Mouse (Mus musculus) midbrain, embryonic 12.5 days (tissue): ENCODE measurements around the gene Aen. TPM values are rescaled to one million over a fixed set of nuclear protein-coding genes. Genes with fewer than 3 reads are reported as not detected.

ENCODE experiments used
- ATAC-seq: fragments of 200-750 bp; cut with Nextera tagmentation; 2 replicates; pipeline ENCODE4 v1.8.0; 2017; ENCODE audit warnings: low read depth, moderate TSS enrichment, moderate library complexity; ENCODE audit not compliant: low FRiP score
- H3K27ac ChIP-seq: fragments of 300-500 bp; sonication (generic); replicated peaks from 2 replicates; pipeline ENCODE4 v1.5.1; 2016; ENCODE audit warnings: mild to moderate bottlenecking
- H3K27me3 ChIP-seq: fragments of 300-500 bp; sonication (generic); 2 replicates; pipeline ENCODE4 v1.6.1; 2016; ENCODE audit warnings: mild to moderate bottlenecking
- H3K36me3 ChIP-seq: fragments of 300-500 bp; sonication (generic); 2 replicates; pipeline ENCODE4 v1.6.1; 2016
- H3K4me1 ChIP-seq: fragments of 300-500 bp; sonication (generic); 2 replicates; pipeline ENCODE4 v1.6.1; 2016
- H3K4me2 ChIP-seq: fragments of 300-500 bp; sonication (generic); replicated peaks from 2 replicates; pipeline ENCODE4 v1.6.1; 2016; ENCODE audit warnings: mild to moderate bottlenecking, moderate library complexity
- H3K4me3 ChIP-seq: fragments of 300-500 bp; sonication (generic); 2 replicates; pipeline ENCODE4 v1.5.1; 2016; ENCODE audit warnings: mild to moderate bottlenecking
- H3K9ac ChIP-seq: fragments of 300-500 bp; sonication (generic); replicated peaks from 2 replicates; pipeline ENCODE4 v1.6.1; 2016; ENCODE audit warnings: mild to moderate bottlenecking, moderate library complexity
- H3K9me3 ChIP-seq: fragments of 300-500 bp; sonication (generic); 2 replicates; pipeline ENCODE4 v1.6.1; 2016; ENCODE audit warnings: mild to moderate bottlenecking
- WGBS: fragments of 180-500 bp; shearing (Covaris S2); methylation state at CpG from one replicate; pipeline ENCODE4 v1.1.7; 2016; 5-methylcytosine and 5-hydroxymethylcytosine counted together
- polyA plus RNA-seq: library from polyadenylated mRNA; unstranded; fragments of >200 nt; fragmentation: Nextera tagmentation; extraction: Ambion mirVana; gene quantifications from 2 replicates; pipeline ENCODE4 v1.2.1, GENCODE M21; 2016

The Aen gene
- polyA plus RNA-seq, 1 experiment from 2014 or later, result 50.1 TPM

GRCm38 (mm10) chr7:78914896-78915510 is 19.3 kb downstream of the Aen start:
- Histone ChIP-seq H3K4me2 (no peak overlapping the region), H3K4me1 (peaks cover 12% of the 10 kb centered on the region), H3K9ac (no peak overlapping the region), H3K4me3 (no peak overlapping the region), H3K9me3 (no peaks in the 10 kb centered on the region), H3K27ac (no peak overlapping the region), H3K36me3 (no peaks in the 10 kb centered on the region), H3K27me3 (peaks cover 23% of the 10 kb centered on the region; the same call in 1 of the 2 replicates)
- ATAC-seq, result no peak
- 87% methylated on average over 11 of the region's 11 CpGs for WGBS

DNA sequence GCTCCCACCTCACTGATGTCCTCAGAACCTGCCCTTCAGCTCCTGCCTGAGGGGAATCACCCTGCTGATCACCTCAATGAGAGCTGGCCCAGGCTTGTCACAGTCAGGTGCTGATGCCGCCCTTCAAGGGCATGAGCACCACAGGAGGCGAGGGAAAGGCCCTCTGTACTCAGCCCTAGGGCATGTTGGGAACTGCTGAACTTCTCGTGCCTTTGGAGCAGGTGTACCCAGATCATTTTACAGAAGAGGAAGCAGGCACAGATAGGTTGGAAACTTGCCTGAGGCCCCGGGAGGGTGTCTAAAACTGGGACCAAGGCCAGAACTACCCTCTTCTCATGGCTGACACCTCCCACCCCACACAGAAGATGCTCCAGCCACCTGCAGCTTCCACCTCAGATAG is 23.0 kb downstream of the Aen start:
- Histone ChIP-seq H3K4me1 (no peaks in the 10 kb centered on the region), H3K4me2 (no peak overlapping the region), H3K9me3 (no peaks in the 10 kb centered on the region), H3K36me3 (no peaks in the 10 kb centered on the region), H3K27me3 (peaks cover 14% of the 10 kb centered on the region), H3K27ac (no peak overlapping the region), H3K9ac (no peak overlapping the region), H3K4me3 (no peak overlapping the region)
- WGBS, result 67% methylated on average over 4 of the region's 4 CpGs
- ATAC-seq, result no peak

DNA sequence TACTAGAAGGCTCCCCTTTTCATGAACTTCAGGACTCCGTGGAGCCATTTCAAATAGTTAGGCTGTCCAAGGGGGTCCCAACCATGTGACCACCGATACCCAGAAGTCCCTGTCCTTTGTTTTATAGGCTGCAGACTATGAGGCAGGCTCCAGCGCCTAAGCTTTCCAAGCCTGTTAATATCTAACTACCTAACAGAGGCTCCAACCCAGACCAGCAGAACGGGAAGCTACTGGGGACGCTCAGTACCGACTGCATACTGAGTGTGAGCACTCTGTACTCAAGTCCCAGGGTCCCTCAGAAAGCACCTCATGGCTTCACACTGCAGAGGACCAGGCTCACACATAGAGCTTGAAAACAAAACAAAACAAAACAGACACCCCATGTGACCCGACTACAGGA is 26.9 kb downstream of the Aen start:
- Histone ChIP-seq H3K36me3 (no peaks in the 10 kb centered on the region), H3K9me3 (no peaks in the 10 kb centered on the region), H3K4me2 (no peak overlapping the region), H3K4me1 (no peaks in the 10 kb centered on the region), H3K27me3 (no peaks in the 10 kb centered on the region; the same call in 1 of the 2 replicates), H3K9ac (no peak overlapping the region), H3K4me3 (no peak overlapping the region), H3K27ac (no peak overlapping the region)
- whole genome bisulfite sequencing, result 76% methylated on average over 7 of the region's 7 CpGs
- ATAC-seq, result no peak

GRCm38 (mm10) chr7:78924300-78924699 is 28.6 kb downstream of the Aen start:
- WGBS, result 13% methylated on average over 6 of the region's 6 CpGs
- ATAC-seq, result 0 out of 2 replicates have a peak, but pooled peaks have one; percentile 47
- no peaks in the 10 kb centered on the region for H3K4me1 ChIP-seq
- no peak overlapping the region for H3K9ac ChIP-seq
- H3K36me3 ChIP-seq, result no peaks in the 10 kb centered on the region
- H3K4me2 ChIP-seq, result no peak overlapping the region
- no peak overlapping the region for H3K4me3 ChIP-seq
- H3K27ac ChIP-seq, result no peak overlapping the region
- H3K27me3 ChIP-seq, result no peaks in the 10 kb centered on the region; the same call in 1 of the 2 replicates
- no peaks in the 10 kb centered on the region for H3K9me3 ChIP-seq

GRCm38 (mm10) chr7:78924796-78925195 is 29.1 kb downstream of the Aen start:
- Histone ChIP-seq H3K4me1 (no peaks in the 10 kb centered on the region), H3K27ac (no peak overlapping the region), H3K36me3 (no peaks in the 10 kb centered on the region), H3K9me3 (no peaks in the 10 kb centered on the region), H3K4me2 (no peak overlapping the region), H3K9ac (no peak overlapping the region), H3K4me3 (no peak overlapping the region), H3K27me3 (no peaks in the 10 kb centered on the region; the same call in 1 of the 2 replicates)
- WGBS, result 67% methylated on average over 7 of the region's 7 CpGs
- 0 out of 2 replicates have a peak, but pooled peaks have one; percentile 30 for ATAC-seq

- Histone ChIP-seq H3K4me1 (no peaks in the 10 kb centered on the region), H3K27ac (no peak overlapping the region), H3K36me3 (no peaks in the 10 kb centered on the region), H3K4me2 (no peak overlapping the region), H3K4me3 (no peak overlapping the region), H3K9me3 (no peaks in the 10 kb centered on the region), H3K9ac (no peak overlapping the region), H3K27me3 (no peaks in the 10 kb centered on the region; the same call in 1 of the 2 replicates)
- 83% methylated on average over 7 of the region's 7 CpGs for WGBS
- ATAC-seq, result no peak
These were observed 30.0 kb downstream of the Aen start for GRCm38 (mm10) chr7:78925680-78926079.

DNA sequence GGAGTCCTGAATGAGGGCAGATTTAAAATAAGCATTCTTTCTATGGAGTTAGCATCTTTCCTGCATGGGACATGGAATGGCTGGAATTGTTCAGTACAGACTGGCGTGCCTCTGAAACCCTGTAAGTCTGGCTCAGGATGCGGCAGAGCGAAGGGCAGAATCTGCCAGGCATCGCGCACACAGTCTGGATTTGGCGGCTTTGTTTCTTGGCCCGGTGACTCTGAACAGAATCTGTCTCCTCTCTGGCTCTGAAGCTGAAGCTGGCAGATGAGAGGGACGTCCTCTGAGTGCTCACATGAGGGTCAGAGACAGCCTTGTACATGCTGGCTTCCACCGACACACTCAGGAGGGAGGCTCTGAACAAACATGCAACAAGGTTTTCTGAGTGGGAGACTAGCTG is 30.5 kb downstream of the Aen start:
- Histone ChIP-seq H3K9ac (no peak overlapping the region), H3K27me3 (no peaks in the 10 kb centered on the region; the same call in 1 of the 2 replicates)

DNA sequence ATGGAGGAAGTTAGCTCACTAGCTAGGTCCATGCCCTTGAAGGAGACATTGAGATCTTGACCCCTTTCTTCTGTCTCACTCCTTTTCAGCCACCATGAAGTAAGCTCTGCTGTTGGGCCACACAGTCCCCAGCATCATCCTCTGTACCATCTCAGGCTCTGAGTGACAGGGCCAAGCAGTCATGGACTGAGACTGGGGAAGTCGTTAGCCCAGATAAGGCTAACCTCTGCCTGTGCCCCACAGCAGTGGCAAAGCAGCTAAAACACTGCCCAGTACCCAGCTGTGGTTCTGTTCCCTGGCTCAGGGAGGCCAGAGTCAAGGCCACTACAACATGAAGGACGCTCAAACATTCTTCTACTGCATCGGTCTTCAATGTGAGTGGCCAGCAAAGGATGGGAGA is 31.6 kb downstream of the Aen start:
- Histone ChIP-seq H3K4me2 (no peak overlapping the region), H3K4me1 (no peaks in the 10 kb centered on the region), H3K27ac (no peak overlapping the region), H3K36me3 (no peaks in the 10 kb centered on the region), H3K27me3 (no peaks in the 10 kb centered on the region; the same call in 1 of the 2 replicates), H3K4me3 (no peak overlapping the region), H3K9me3 (no peaks in the 10 kb centered on the region), H3K9ac (no peak overlapping the region)
- no peak for ATAC-seq
- WGBS, result 81% methylated on average over 3 of the region's 3 CpGs

More for the DNA sequence above, 30.5 kb downstream of the Aen start:
- Histone ChIP-seq H3K4me3 (no peak overlapping the region), H3K36me3 (no peaks in the 10 kb centered on the region), H3K9me3 (no peaks in the 10 kb centered on the region), H3K4me1 (no peaks in the 10 kb centered on the region), H3K4me2 (no peak overlapping the region), H3K27ac (no peak overlapping the region)
- no peak for ATAC-seq
- 78% methylated on average over 9 of the region's 9 CpGs for WGBS

DNA sequence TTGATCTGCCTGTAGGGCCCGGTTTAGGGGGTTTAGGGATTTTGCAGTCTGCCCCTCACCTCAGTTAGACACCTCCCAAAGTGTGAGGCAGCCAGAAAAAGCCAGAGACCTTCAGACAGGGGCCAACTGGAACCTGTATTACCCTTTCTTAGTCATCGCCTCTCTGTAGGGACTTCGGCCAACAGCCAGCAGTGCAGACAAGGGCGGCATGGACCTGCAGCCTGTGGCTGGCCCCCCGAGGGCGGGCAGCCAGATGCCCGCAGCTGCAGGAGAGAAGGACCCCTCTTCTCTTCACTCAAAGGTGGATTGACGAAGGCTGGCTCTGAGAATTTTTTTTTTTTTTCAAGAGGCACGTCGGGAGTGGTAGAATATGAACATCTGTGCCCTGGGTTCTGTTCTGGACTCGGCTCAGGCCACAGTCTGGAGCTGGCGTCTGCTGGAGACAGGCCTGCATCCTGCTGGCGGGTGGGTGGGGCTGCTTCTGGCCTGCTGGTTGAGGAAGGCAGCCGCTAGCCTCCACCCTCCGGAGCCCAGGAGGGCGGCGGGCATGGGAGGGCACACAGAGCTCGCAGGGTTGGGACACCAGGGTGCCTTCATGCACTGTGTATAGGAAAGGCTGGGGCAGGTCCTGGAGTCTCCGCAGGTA is 43.4 kb downstream of the Aen start:
- Histone ChIP-seq H3K9me3 (no peaks in the 10 kb centered on the region), H3K27me3 (no peaks in the 10 kb centered on the region), H3K36me3 (no peaks in the 10 kb centered on the region), H3K4me2 (no peak overlapping the region), H3K4me3 (no peak overlapping the region), H3K9ac (no peak overlapping the region), H3K27ac (no peak overlapping the region), H3K4me1 (no peaks in the 10 kb centered on the region)
- ATAC-seq, result no peak
- WGBS, result 64% methylated on average over 19 of the region's 19 CpGs

- H3K36me3 ChIP-seq, result no peaks in the 10 kb centered on the region
- H3K9ac ChIP-seq, result no peak overlapping the region
- no peak overlapping the region for H3K4me3 ChIP-seq
- no peak overlapping the region for H3K4me2 ChIP-seq
- H3K4me1 ChIP-seq, result no peaks in the 10 kb centered on the region
- H3K27ac ChIP-seq, result no peak overlapping the region
- H3K9me3 ChIP-seq, result no peaks in the 10 kb centered on the region
- no peak for ATAC-seq
- WGBS, result 81% methylated on average over 3 of the region's 3 CpGs
- no peaks in the 10 kb centered on the region for H3K27me3 ChIP-seq
These were observed 45.3 kb downstream of the Aen start for GRCm38 (mm10) chr7:78940971-78941370.

GRCm38 (mm10) chr7:78942544-78942943 is 46.9 kb downstream of the Aen start:
- Histone ChIP-seq H3K4me2 (no peak overlapping the region), H3K4me1 (no peaks in the 10 kb centered on the region), H3K27ac (no peak overlapping the region), H3K9me3 (no peaks in the 10 kb centered on the region), H3K27me3 (no peaks in the 10 kb centered on the region), H3K9ac (no peak overlapping the region), H3K36me3 (no peaks in the 10 kb centered on the region), H3K4me3 (no peak overlapping the region)
- 92% methylated on average over 2 of the region's 2 CpGs for WGBS
- ATAC-seq, result no peak

- WGBS, result 38% methylated on average over 11 of the region's 11 CpGs
- Histone ChIP-seq H3K27me3 (no peaks in the 10 kb centered on the region), H3K4me2 (no peak overlapping the region), H3K4me1 (peaks cover 6% of the 10 kb centered on the region; the same call in 1 of the 2 replicates), H3K36me3 (no peaks in the 10 kb centered on the region), H3K27ac (no peak overlapping the region), H3K9ac (no peak overlapping the region), H3K4me3 (no peak overlapping the region), H3K9me3 (no peaks in the 10 kb centered on the region)
- no peak for ATAC-seq
These were observed 58.4 kb downstream of the Aen start for GRCm38 (mm10) chr7:78953886-78954572.
